Mouse (Mus musculus): ENCODE data around the gene Gjb3. TPM values are rescaled to one million over a fixed set of nuclear protein-coding genes. Genes with fewer than 3 reads are reported as not detected.

Gjb3 gene
- total RNA-seq, 4 experiments from 2014 or later = not detected

GRCm38 (mm10) chr4:127289039-127289548, 41.5 kb downstream of the Gjb3 start:
- DNase-seq (ENCODE audit: low spot score in 2 of 2) = no peak

GRCm38 (mm10) chr4:127286907-127287306, 43.7 kb downstream of the Gjb3 start:
- DNase-seq (ENCODE audit: low spot score in 2 of 2) = no peak

- DNase-seq (ENCODE audit: low spot score in 2 of 2) = no peak
Measured at GRCm38 (mm10) chr4:127279241-127279640, 51.4 kb downstream of the Gjb3 start.

- no peak for DNase-seq (ENCODE audit: low spot score in 2 of 2)
Measured at GRCm38 (mm10) chr4:127278451-127279001, 52.1 kb downstream of the Gjb3 start.

Other genes with a start within 250 kb of the Gjb3 start
- gene Tmem35b, start 207.2 kb downstream of the Gjb3 start, total RNA-seq (2022) = 1 to 10 TPM; 3.4 to 5.7 (median 4.2) TPM
- 100 to 1,000 TPM; 313 to 384 (median 344) TPM for gene Dlgap3, start 161.6 kb downstream of the Gjb3 start, total RNA-seq (2022)
- gene Smim12, start 87.1 kb downstream of the Gjb3 start, total RNA-seq (2022) = 10 to 100 TPM; 56.2 to 58.6 (median 58.4) TPM
- gene Gja4, start 16.8 kb downstream of the Gjb3 start, total RNA-seq (2022) = 1 to 10 TPM; 3.7 to 4.6 (median 3.9) TPM
- gene Gjb4, start 23.2 kb upstream of the Gjb3 start, total RNA-seq (2022) = not detected
- not detected for gene Gjb5, start 27.3 kb upstream of the Gjb3 start, total RNA-seq (2022)

Measured in left cerebral cortex, adult 8-10 months (tissue).